Mouse (Mus musculus): ENCODE data around the gene Grm4. TPM values are rescaled to one million over a fixed set of nuclear protein-coding genes. Genes with fewer than 3 reads are reported as not detected.

The Grm4 gene
- polyA plus RNA-seq, 1 experiment from 2014 or later, result 0.68 TPM

DNA sequence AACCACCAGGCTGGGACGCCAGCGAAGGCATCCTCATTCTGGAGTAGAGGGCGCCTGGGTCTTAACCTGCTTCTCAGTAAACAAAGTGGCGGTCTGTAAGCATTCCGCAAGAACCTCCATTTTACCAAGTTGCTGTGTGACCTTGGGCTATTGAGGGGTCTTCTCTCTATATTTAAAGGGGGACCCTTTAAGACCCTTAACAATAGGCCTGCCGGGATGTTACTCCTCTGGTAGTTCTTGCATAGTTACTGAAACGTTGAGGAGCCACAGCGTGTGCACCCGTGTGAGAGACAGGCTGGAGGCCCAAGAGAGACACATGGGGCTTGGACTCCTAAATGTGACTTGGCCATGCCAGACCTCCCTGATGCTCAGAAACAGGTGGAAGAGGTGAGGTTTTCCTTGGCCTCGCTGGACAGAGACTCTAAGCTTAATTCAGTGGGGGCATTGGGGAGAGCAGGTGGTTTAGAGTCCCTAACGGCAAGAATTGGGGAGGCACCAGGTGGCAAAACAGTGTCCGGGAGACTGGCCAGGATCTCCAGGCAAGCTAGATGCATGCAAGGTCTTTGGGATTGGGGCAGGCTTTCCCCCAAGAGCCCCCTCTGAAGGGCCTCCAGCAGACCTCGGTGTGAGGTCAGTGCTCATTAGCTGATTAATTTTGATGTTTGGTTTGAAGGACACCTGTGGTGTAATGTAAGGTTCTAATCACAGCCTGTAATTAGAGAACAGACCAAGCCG, 36.9 kb upstream of the Grm4 start:
- Histone ChIP-seq H3K4me1 (peaks cover 41% of the 10 kb centered on the region), H3K4me3 (peak overlapping the region; percentile 88), H3K36me3 (peaks cover 12% of the 10 kb centered on the region; the same call in 1 of the 2 replicates), H3K27me3 (no peaks in the 10 kb centered on the region), H3K9me3 (no peaks in the 10 kb centered on the region), H3K9ac (peak overlapping the region; percentile 93), H3K27ac (peak overlapping the region; percentile 98), H3K4me2 (replicated peaks) (peak overlapping the region; percentile 81)
- no peak for ATAC-seq (ENCODE audit: insufficient number of reproducible peaks, insufficient read depth, low FRiP score, low TSS enrichment)
- 1% methylated on average over 14 of the region's 14 CpGs for WGBS

DNA sequence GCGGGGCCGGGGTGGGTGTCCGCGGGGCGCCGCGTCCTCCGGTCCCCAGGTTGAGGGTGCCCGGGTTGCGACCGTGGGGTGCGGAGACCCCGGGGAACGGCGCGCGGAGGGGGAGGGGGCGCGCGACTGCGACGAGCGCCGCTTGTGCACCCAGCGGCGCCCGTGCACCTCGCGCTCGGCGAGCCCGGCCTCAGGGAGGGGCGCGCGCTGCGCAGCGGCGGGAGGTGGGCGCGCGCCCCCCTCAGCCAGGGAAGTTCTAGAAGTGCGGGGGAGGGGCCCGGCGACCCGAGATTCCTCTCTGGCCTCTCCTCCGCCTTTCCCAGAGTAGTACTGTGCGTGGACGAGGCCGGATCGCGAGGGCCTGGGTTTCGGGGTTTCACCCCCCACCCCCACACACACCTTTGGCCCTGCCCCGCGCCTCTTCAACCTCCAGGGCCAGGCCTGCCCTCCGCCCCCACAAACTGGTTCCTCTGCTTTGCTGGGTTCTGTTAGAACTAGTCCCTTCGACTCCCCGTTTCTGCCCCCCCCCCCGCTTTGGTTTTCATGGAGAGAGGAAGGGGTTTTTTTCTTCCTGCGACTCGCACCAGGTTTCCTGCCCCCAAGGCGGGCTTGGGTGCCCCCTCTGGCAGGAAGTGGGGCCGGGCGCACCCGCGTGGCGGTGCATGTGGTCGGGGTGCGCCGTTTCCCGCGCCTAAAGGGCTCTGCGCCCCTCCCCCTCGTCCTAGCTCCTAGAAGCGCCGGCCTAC, 36.2 kb upstream of the Grm4 start:
- under 1% methylated on average over 56 of the region's 75 CpGs for WGBS
- Histone ChIP-seq H3K36me3 (peaks cover 12% of the 10 kb centered on the region; the same call in 1 of the 2 replicates), H3K4me3 (peak overlapping the region; percentile 88), H3K9ac (peak overlapping the region; percentile 93), H3K27ac (peak overlapping the region; percentile 98), H3K4me2 (replicated peaks) (peak overlapping the region; percentile 81), H3K4me1 (peaks cover 41% of the 10 kb centered on the region), H3K27me3 (no peaks in the 10 kb centered on the region), H3K9me3 (no peaks in the 10 kb centered on the region)
- no peak for ATAC-seq (ENCODE audit: insufficient number of reproducible peaks, insufficient read depth, low FRiP score, low TSS enrichment)

- Histone ChIP-seq H3K27ac (peak within 1 kb of the TSS; percentile 98), H3K27me3 (no peaks in the 10 kb centered on the region), H3K9me3 (no peaks in the 10 kb centered on the region), H3K4me2 (replicated peaks) (peak within 1 kb of the TSS; percentile 81), H3K4me3 (peak within 1 kb of the TSS; percentile 88), H3K9ac (peak within 1 kb of the TSS; percentile 93), H3K36me3 (peaks cover 7% of the 10 kb centered on the region; the same call in 1 of the 2 replicates), H3K4me1 (peaks cover 35% of the 10 kb centered on the region)
- ATAC-seq (ENCODE audit: insufficient number of reproducible peaks, insufficient read depth, low FRiP score, low TSS enrichment), result peak; percentile 67
- under 1% methylated on average over 77 of the region's 79 CpGs for WGBS
Measured at GRCm38 (mm10) chr17:27556315-27557011, 35.3 kb upstream of the Grm4 start, which contains the start of gene Hmga1. Gene Hmga1 (plus strand): TSS chr17:27556497.

GRCm38 (mm10) chr17:27555512-27556172, 34.4 kb upstream of the Grm4 start:
- ATAC-seq (ENCODE audit: insufficient number of reproducible peaks, insufficient read depth, low FRiP score, low TSS enrichment), result peak; percentile 35
- Histone ChIP-seq H3K27me3 (no peaks in the 10 kb centered on the region), H3K36me3 (no peaks in the 10 kb centered on the region), H3K9ac (peak overlapping the region; percentile 63), H3K9me3 (no peaks in the 10 kb centered on the region), H3K4me2 (replicated peaks) (peak overlapping the region; percentile 81), H3K27ac (peak overlapping the region; percentile 98), H3K4me3 (peak overlapping the region; percentile 88), H3K4me1 (peaks cover 34% of the 10 kb centered on the region)
- WGBS, result under 1% methylated on average over 55 of the region's 55 CpGs

- Histone ChIP-seq H3K4me2 (replicated peaks) (peak overlapping the region; percentile 81), H3K4me1 (peaks cover 30% of the 10 kb centered on the region), H3K27ac (peak overlapping the region; percentile 98), H3K4me3 (peak overlapping the region; percentile 88), H3K9me3 (no peaks in the 10 kb centered on the region), H3K9ac (peak overlapping the region; percentile 63), H3K36me3 (no peaks in the 10 kb centered on the region), H3K27me3 (no peaks in the 10 kb centered on the region)
- ATAC-seq (ENCODE audit: insufficient number of reproducible peaks, insufficient read depth, low FRiP score, low TSS enrichment), result no peak
- WGBS, result 1% methylated on average over 38 of the region's 39 CpGs
Measured at GRCm38 (mm10) chr17:27555075-27555511, 33.9 kb upstream of the Grm4 start.

DNA sequence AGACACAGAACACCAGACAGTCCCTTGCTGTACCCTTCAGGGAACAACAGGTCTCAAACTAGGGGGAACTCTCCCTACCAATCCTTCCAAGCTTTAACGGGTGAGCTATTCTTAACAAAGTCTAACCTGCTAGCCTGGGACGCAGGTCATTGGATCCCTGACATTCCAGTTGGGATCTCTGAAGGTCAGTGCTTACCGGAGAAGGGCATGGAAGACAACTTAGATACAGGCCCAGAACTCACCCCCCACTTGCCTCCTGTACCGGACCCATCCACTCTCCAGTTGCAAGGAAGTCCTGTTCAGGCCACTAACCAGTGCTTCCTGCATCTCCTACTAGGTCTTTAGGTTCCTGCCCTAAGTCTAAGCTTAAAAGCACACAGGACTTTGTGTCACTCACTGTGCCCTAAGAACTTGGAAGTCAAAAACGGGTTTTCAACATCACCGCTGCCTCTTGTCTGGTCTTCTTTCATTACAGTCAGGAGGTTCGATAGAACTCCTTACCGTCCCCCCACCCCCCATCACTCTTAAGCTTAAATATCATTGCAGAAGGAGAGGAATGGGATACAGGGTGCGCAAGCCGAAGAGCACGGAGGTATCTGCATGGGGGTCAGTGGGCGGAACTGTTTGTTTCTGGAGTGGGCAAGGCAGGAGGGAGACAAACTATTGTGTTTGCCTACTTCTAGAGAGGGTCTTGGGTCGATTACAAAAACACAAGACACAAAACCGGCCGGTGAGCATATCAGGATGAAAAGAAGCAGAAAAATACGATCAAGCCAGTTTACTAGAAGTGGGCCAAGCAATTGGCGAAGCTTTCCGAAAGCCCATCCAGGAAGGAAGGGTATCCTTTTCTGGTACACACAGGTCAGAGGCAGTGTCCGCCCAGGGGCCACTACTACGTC, 33.1 kb upstream of the Grm4 start:
- ATAC-seq (ENCODE audit: insufficient number of reproducible peaks, insufficient read depth, low FRiP score, low TSS enrichment), result no peak
- H3K27ac ChIP-seq, result peak overlapping the region; percentile 98

GRCm38 (mm10) chr17:27552215-27553201, 31.3 kb upstream of the Grm4 start:
- Histone ChIP-seq H3K9me3 (no peaks in the 10 kb centered on the region), H3K4me3 (no peak overlapping the region), H3K9ac (0 out of 2 replicates have a peak overlapping the region, but pooled peaks have one; percentile 2), H3K4me2 (replicated peaks) (no peak overlapping the region), H3K4me1 (peaks cover 17% of the 10 kb centered on the region), H3K27ac (0 out of 2 replicates have a peak overlapping the region, but pooled peaks have one; percentile 46), H3K27me3 (no peaks in the 10 kb centered on the region), H3K36me3 (no peaks in the 10 kb centered on the region)
- WGBS, result 76% methylated on average over 23 of the region's 23 CpGs
- ATAC-seq (ENCODE audit: insufficient number of reproducible peaks, insufficient read depth, low FRiP score, low TSS enrichment), result no peak

More for the DNA sequence above, 33.1 kb upstream of the Grm4 start:
- Histone ChIP-seq H3K9ac (peak overlapping the region; percentile 63), H3K4me3 (peak overlapping the region; percentile 88), H3K4me1 (peaks cover 30% of the 10 kb centered on the region), H3K36me3 (no peaks in the 10 kb centered on the region), H3K4me2 (replicated peaks) (peak overlapping the region; percentile 81), H3K27me3 (no peaks in the 10 kb centered on the region), H3K9me3 (no peaks in the 10 kb centered on the region)
- 38% methylated on average over 20 of the region's 20 CpGs for WGBS

DNA sequence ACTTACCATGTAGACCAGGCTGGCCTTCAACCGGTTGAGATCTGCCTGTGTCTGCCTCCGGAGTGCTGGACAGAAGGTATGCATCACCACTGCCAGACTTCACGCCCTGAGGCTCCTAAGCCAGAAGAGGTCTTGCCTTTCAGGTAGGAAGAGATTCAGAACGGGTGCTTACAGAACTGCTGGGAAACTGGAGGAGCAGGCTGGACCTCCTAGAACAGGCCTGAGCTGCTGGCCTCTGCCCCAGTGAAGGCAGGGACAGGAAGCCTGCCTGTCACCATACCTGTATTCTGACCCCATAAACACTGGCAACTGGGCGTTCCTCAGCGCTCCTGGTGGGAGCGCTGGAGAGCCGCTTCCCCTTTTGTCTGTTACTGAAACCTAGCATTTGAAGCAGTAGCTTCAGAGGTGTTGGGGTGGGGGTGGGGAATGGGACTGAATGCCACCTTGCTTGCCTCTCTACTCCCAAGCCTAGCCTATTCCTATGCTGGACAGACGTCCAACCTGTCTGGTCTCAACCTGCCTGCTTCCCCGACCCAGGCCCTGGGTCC, 30.3 kb upstream of the Grm4 start:
- Histone ChIP-seq H3K9me3 (no peaks in the 10 kb centered on the region), H3K4me3 (no peak overlapping the region), H3K27me3 (no peaks in the 10 kb centered on the region), H3K9ac (no peak overlapping the region), H3K4me1 (peaks cover 16% of the 10 kb centered on the region), H3K27ac (no peak overlapping the region), H3K36me3 (no peaks in the 10 kb centered on the region), H3K4me2 (replicated peaks) (no peak overlapping the region)
- WGBS, result 51% methylated on average over 10 of the region's 10 CpGs
- ATAC-seq (ENCODE audit: insufficient number of reproducible peaks, insufficient read depth, low FRiP score, low TSS enrichment), result no peak

GRCm38 (mm10) chr17:27549234-27549633, 28.0 kb upstream of the Grm4 start:
- Histone ChIP-seq H3K9ac (no peak overlapping the region), H3K9me3 (no peaks in the 10 kb centered on the region), H3K4me2 (replicated peaks) (no peak overlapping the region), H3K4me1 (peaks cover 14% of the 10 kb centered on the region), H3K27me3 (no peaks in the 10 kb centered on the region), H3K36me3 (no peaks in the 10 kb centered on the region), H3K27ac (no peak overlapping the region), H3K4me3 (no peak overlapping the region)
- no peak for ATAC-seq (ENCODE audit: insufficient number of reproducible peaks, insufficient read depth, low FRiP score, low TSS enrichment)
- WGBS, result 55% methylated on average over 8 of the region's 8 CpGs

Measured in embryonic facial prominence, embryonic 12.5 days (tissue).